Mouse (Mus musculus): ENCODE measurements around the gene Hoxc5. TPM values are rescaled to one million over a fixed set of nuclear protein-coding genes. Genes with fewer than 3 reads are reported as not detected.

Gene Hoxc5
- total and polyA plus RNA-seq, 2 experiments from 2014 or later = 0.15 TPM; not detected in 1

- H3K4me1 ChIP-seq (ENCODE audit: control insufficient read depth, insufficient read depth) = no peaks in the 10 kb centered on the region
- no peak overlapping the region for H3K4me2 ChIP-seq (ENCODE audit: low read depth, low read length)
- 5% methylated on average over 12 of the region's 12 CpGs for WGBS
Measured at GRCm38 (mm10) chr15:102934438-102934837, 32.8 kb upstream of the Hoxc5 start.

GRCm38 (mm10) chr15:102934897-102935296 is 32.3 kb upstream of the Hoxc5 start:
- 2% methylated on average over 26 of the region's 27 CpGs for WGBS
- Histone ChIP-seq H3K4me2 (ENCODE audit: low read depth, low read length) (no peak overlapping the region), H3K27ac (ENCODE audit: low read depth) (no peak overlapping the region), H3K4me1 (ENCODE audit: control insufficient read depth, insufficient read depth) (no peaks in the 10 kb centered on the region), H3K9me3 (replicated peaks; ENCODE audit: control insufficient read depth, low read length) (no peaks in the 10 kb centered on the region), H3K36me3 (replicated peaks; ENCODE audit: control insufficient read depth, insufficient read depth, low read length) (no peaks in the 10 kb centered on the region), H3K27me3 (ENCODE audit: control insufficient read depth, insufficient read depth, low read length) (peaks cover 100% of the 10 kb centered on the region), H3K4me3 (ENCODE audit: low read depth, low read length) (no peak overlapping the region; the same call in 1 of the 2 replicates), H3K9ac (replicated peaks; ENCODE audit: low read depth, low read length) (no peak overlapping the region)
- DNase-seq (ENCODE audit: low spot score) (no peak), ATAC-seq (ENCODE audit: insufficient read depth, low read depth) (no peak)
- TF ChIP-seq CTCF (IDR thresholded peaks at IDR 0.05; ENCODE audit: low read depth) = no peak

More at GRCm38 (mm10) chr15:102934438-102934837, 32.8 kb upstream of the Hoxc5 start:
- H3K4me3 ChIP-seq (ENCODE audit: low read depth, low read length) = no peak overlapping the region
- H3K9ac ChIP-seq (replicated peaks; ENCODE audit: low read depth, low read length) = no peak overlapping the region
- H3K27ac ChIP-seq (ENCODE audit: low read depth) = no peak overlapping the region
- H3K27me3 ChIP-seq (ENCODE audit: control insufficient read depth, insufficient read depth, low read length) = peaks cover 100% of the 10 kb centered on the region
- no peaks in the 10 kb centered on the region for H3K36me3 ChIP-seq (replicated peaks; ENCODE audit: control insufficient read depth, insufficient read depth, low read length)
- no peak for TF ChIP-seq CTCF (IDR thresholded peaks at IDR 0.05; ENCODE audit: low read depth)
- DNase-seq (ENCODE audit: low spot score) (no peak), ATAC-seq (ENCODE audit: insufficient read depth, low read depth) (no peak)
- no peaks in the 10 kb centered on the region for H3K9me3 ChIP-seq (replicated peaks; ENCODE audit: control insufficient read depth, low read length)

- Histone ChIP-seq H3K4me3 (ENCODE audit: low read depth, low read length) (no peak within 1 kb of the TSS), H3K36me3 (replicated peaks; ENCODE audit: control insufficient read depth, insufficient read depth, low read length) (no peaks in the 10 kb centered on the region), H3K4me1 (ENCODE audit: control insufficient read depth, insufficient read depth) (no peaks in the 10 kb centered on the region), H3K4me2 (ENCODE audit: low read depth, low read length) (no peak within 1 kb of the TSS), H3K27me3 (ENCODE audit: control insufficient read depth, insufficient read depth, low read length) (peaks cover 100% of the 10 kb centered on the region), H3K27ac (ENCODE audit: low read depth) (no peak within 1 kb of the TSS), H3K9me3 (replicated peaks; ENCODE audit: control insufficient read depth, low read length) (no peaks in the 10 kb centered on the region), H3K9ac (replicated peaks; ENCODE audit: low read depth, low read length) (no peak within 1 kb of the TSS)
- TF ChIP-seq CTCF (IDR thresholded peaks at IDR 0.05; ENCODE audit: low read depth) (no peak), EP300 (IDR thresholded peaks at IDR 0.05; ENCODE audit: low read depth) (no peak)
- ATAC-seq (ENCODE audit: insufficient read depth, low read depth) = no peak
- under 1% methylated on average over 31 of the region's 31 CpGs for WGBS
- no peak for DNase-seq (ENCODE audit: low spot score)
Measured at GRCm38 (mm10) chr15:102936279-102936972, 30.8 kb upstream of the Hoxc5 start, which contains the start of gene Hoxc12. TSS of gene Hoxc12 (plus strand) at chr15:102936757.

GRCm38 (mm10) chr15:102937036-102937666 is 30.1 kb upstream of the Hoxc5 start:
- no peak for DNase-seq (ENCODE audit: low spot score)
- no peaks in the 10 kb centered on the region for H3K9me3 ChIP-seq (replicated peaks; ENCODE audit: control insufficient read depth, low read length)
- H3K27ac ChIP-seq (ENCODE audit: low read depth) = no peak overlapping the region
- WGBS = 1% methylated on average over 46 of the region's 50 CpGs
- H3K4me1 ChIP-seq (ENCODE audit: control insufficient read depth, insufficient read depth) = no peaks in the 10 kb centered on the region
- H3K4me3 ChIP-seq (ENCODE audit: low read depth, low read length) = no peak overlapping the region
- no peak overlapping the region for H3K4me2 ChIP-seq (ENCODE audit: low read depth, low read length)
- no peaks in the 10 kb centered on the region for H3K36me3 ChIP-seq (replicated peaks; ENCODE audit: control insufficient read depth, insufficient read depth, low read length)
- ATAC-seq (ENCODE audit: insufficient read depth, low read depth) = no peak
- peaks cover 100% of the 10 kb centered on the region for H3K27me3 ChIP-seq (ENCODE audit: control insufficient read depth, insufficient read depth, low read length)
- TF ChIP-seq EP300 (IDR thresholded peaks at IDR 0.05; ENCODE audit: low read depth) = no peak
- TF ChIP-seq CTCF (IDR thresholded peaks at IDR 0.05; ENCODE audit: low read depth) = no peak
- no peak overlapping the region for H3K9ac ChIP-seq (replicated peaks; ENCODE audit: low read depth, low read length)

- DNase-seq (ENCODE audit: low spot score) (no peak), ATAC-seq (ENCODE audit: insufficient read depth, low read depth) (no peak)
- no peak overlapping the region for H3K27ac ChIP-seq (ENCODE audit: low read depth)
- no peaks in the 10 kb centered on the region for H3K36me3 ChIP-seq (replicated peaks; ENCODE audit: control insufficient read depth, insufficient read depth, low read length)
- peaks cover 100% of the 10 kb centered on the region for H3K27me3 ChIP-seq (ENCODE audit: control insufficient read depth, insufficient read depth, low read length)
- H3K4me3 ChIP-seq (ENCODE audit: low read depth, low read length) = no peak overlapping the region
- H3K4me1 ChIP-seq (ENCODE audit: control insufficient read depth, insufficient read depth) = no peaks in the 10 kb centered on the region
- 4% methylated on average over 33 of the region's 34 CpGs for WGBS
- no peaks in the 10 kb centered on the region for H3K9me3 ChIP-seq (replicated peaks; ENCODE audit: control insufficient read depth, low read length)
- TF ChIP-seq EP300 (IDR thresholded peaks at IDR 0.05; ENCODE audit: low read depth) (no peak), CTCF (IDR thresholded peaks at IDR 0.05; ENCODE audit: low read depth) (no peak)
- no peak overlapping the region for H3K4me2 ChIP-seq (ENCODE audit: low read depth, low read length)
- no peak overlapping the region for H3K9ac ChIP-seq (replicated peaks; ENCODE audit: low read depth, low read length)
Measured at GRCm38 (mm10) chr15:102939256-102940155, 27.7 kb upstream of the Hoxc5 start.

Data from heart, postnatal 0 days (tissue).